Mouse (Mus musculus) adrenal gland, adult (tissue): Measurements from ENCODE around the gene 1700018F24Rik.
"Not testable (repeated sequence)": the region's sequence is repeated elsewhere in the genome, so short reads cannot be mapped to it uniquely, and the experiment has no call there.

Experiments
- DNase-seq, 2 experiments: peaks; one replicate each; pipeline ENCODE4 v3.0.0; 2022 to 2023; ENCODE audit warnings: low spot score in 1 of 2; ENCODE audit not compliant: inconsistent age in 2 of 2

The 1700018F24Rik gene

GRCm38 (mm10) chr5:145081866-145082613 lies 39.2 kb downstream of the 1700018F24Rik start:
- DNase-seq = no peak

- DNase-seq = not testable (repeated sequence)
These were observed 40.4 kb downstream of the 1700018F24Rik start for GRCm38 (mm10) chr5:145083201-145083600.

- peak; percentile 95 to 96 for DNase-seq
These were observed 41.1 kb downstream of the 1700018F24Rik start, which contains the start of the genes Arpc1a and Kpna7 for GRCm38 (mm10) chr5:145083632-145084451. Gene Arpc1a (plus strand): TSS chr5:145083830. Gene Kpna7 (minus strand): TSS chr5:145084030.

- no peak for DNase-seq
These were observed 42.0 kb downstream of the 1700018F24Rik start for GRCm38 (mm10) chr5:145084822-145085221.

GRCm38 (mm10) chr5:145088186-145088585 lies 45.4 kb downstream of the 1700018F24Rik start:
- no peak for DNase-seq

DNA sequence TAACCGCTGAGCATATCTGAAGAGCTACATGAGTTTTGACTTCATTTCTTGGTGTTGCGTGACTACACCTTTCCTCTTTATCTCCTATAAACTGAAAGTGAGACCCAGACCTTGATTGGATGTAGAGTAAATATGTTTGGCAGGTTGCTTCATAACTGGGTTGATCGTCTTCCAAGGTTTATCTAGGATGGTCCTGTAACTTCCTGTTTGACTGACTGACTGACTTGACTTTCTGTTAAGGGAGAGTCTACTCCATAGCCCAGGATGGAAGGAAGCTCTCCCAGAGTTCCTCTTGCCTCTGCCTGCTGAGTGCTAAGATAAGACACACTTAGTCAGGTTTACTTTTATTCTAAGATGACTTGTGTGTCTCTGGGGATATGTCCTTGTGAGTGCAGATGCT lies 47.1 kb downstream of the 1700018F24Rik start:
- no peak for DNase-seq
